Mouse (Mus musculus) limb, embryonic 11.5 days (tissue): ENCODE results near the gene Ntm. TPM values are rescaled to one million over a fixed set of nuclear protein-coding genes. Genes with fewer than 3 reads are reported as not detected.

Source experiments
- ATAC-seq: fragments of 200-750 bp; cut with Nextera tagmentation; 2 replicates; pipeline ENCODE4 v1.8.0; 2017; ENCODE audit warnings: low read depth; ENCODE audit not compliant: insufficient number of reproducible peaks, low FRiP score, low TSS enrichment
- DNase-seq: peaks from one replicate; pipeline ENCODE4 v3.0.0-alpha.2; 2015; ENCODE audit warnings: low spot score
- H3K27ac ChIP-seq: fragments of 300-500 bp; sonication (generic); replicated peaks from 2 replicates; pipeline ENCODE4 v1.5.1; 2014; ENCODE audit warnings: low read depth, mild to moderate bottlenecking, low read length
- H3K27me3 ChIP-seq: fragments of 300-500 bp; sonication (generic); 2 replicates; pipeline ENCODE4 v1.6.1; 2014; ENCODE audit warnings: mild to moderate bottlenecking, low read length, mixed read lengths; ENCODE audit not compliant: control insufficient read depth, insufficient read depth
- H3K36me3 ChIP-seq: fragments of 300-500 bp; sonication (generic); 2 replicates; pipeline ENCODE4 v1.6.1; 2014; ENCODE audit warnings: mild to moderate bottlenecking, low read length, moderate library complexity, mixed read lengths; ENCODE audit not compliant: control insufficient read depth, insufficient read depth
- H3K4me1 ChIP-seq: fragments of 300-500 bp; sonication (generic); 2 replicates; pipeline ENCODE4 v1.6.1; 2014; ENCODE audit warnings: low read length, mixed read lengths; ENCODE audit not compliant: control insufficient read depth, insufficient read depth
- H3K4me2 ChIP-seq: fragments of 300-500 bp; sonication (generic); 2 replicates; pipeline ENCODE4 v1.6.1; 2014; ENCODE audit warnings: low read depth, mild to moderate bottlenecking, moderate library complexity; ENCODE audit not compliant: severe bottlenecking
- H3K4me3 ChIP-seq: fragments of 300-500 bp; sonication (generic); 2 replicates; pipeline ENCODE4 v1.5.1; 2014; ENCODE audit warnings: low read depth, low read length
- H3K9ac ChIP-seq: fragments of 300-500 bp; sonication (generic); 2 replicates; pipeline ENCODE4 v1.6.1; 2014; ENCODE audit warnings: mild to moderate bottlenecking, low read length
- H3K9me3 ChIP-seq: fragments of 300-500 bp; sonication (generic); 2 replicates; pipeline ENCODE4 v1.6.1; 2016; ENCODE audit warnings: low read length; ENCODE audit not compliant: control insufficient read depth
- WGBS: fragments of 180-500 bp; shearing (Covaris S2); extraction: QIAGEN DNeasy Blood & Tissue Kit; methylation state at CpG from one replicate; pipeline ENCODE4 v1.1.7; 2014; 5-methylcytosine and 5-hydroxymethylcytosine counted together
- polyA plus RNA-seq: library from polyadenylated mRNA; unstranded; fragments of >200 nt; fragmentation: Nextera tagmentation; extraction: Ambion mirVana; gene quantifications from 2 replicates; pipeline ENCODE4 v1.2.1, GENCODE M21; 2014

The Ntm gene
- 16.2 and 17.5 TPM in 2 replicates for polyA plus RNA-seq

DNA sequence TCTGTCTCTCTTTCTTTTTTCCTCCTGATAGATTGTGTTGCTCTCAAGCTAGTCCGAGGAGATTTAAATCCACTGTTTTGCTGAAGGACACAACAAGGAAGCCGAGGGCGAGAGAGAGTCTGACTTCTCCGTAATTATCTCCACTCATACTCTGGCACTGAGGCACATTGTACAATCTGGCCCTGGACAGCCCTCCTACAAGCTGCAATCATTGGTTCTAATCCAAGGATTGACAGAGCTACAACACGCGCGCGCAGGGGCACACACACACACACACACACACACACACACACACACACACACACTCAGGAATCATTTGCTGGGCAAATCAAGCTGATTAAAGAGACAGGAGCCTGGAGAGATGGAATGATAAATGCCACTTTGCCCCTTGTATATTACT lies at the start of gene Ntm:
TSS of gene Ntm (minus strand) at position 164 of the 400 bp plus-strand sequence.
- Histone ChIP-seq H3K9me3 (no peaks in the 10 kb centered on the region), H3K36me3 (no peaks in the 10 kb centered on the region), H3K9ac (no peak within 1 kb of the TSS), H3K4me2 (peak within 1 kb of the TSS; percentile 61), H3K27ac (no peak within 1 kb of the TSS), H3K4me3 (peak within 1 kb of the TSS; percentile 29), H3K27me3 (peaks cover 15% of the 10 kb centered on the region), H3K4me1 (0 out of 2 replicates have a peak, but pooled peaks cover 6% of the 10 kb centered on the region)
- ATAC-seq (no peak), DNase-seq (no peak)
- WGBS, result 40% methylated on average over 8 of the region's 8 CpGs

DNA sequence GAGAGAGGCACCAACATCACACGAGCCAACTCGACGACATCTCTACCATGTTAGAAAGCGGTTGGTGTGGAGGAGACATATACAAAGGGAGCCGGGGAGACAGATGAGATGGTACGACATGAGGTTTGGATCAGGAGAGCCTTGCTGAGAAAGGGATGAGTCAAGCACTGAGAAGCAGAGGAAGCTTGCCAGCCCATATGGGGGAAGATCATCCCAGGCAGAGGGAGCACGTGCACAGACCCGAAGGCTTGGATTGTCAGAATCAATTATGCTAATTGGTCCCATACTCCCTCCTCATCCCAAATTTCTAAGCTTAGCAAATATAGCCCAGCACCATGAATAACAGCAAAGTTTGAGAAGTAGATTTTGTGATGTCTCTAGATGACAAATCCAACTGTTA lies 42.8 kb upstream of the Ntm start:
- Histone ChIP-seq H3K9ac (no peak overlapping the region), H3K4me1 (no peaks in the 10 kb centered on the region), H3K27ac (no peak overlapping the region), H3K9me3 (no peaks in the 10 kb centered on the region), H3K4me3 (no peak overlapping the region), H3K4me2 (no peak overlapping the region), H3K36me3 (no peaks in the 10 kb centered on the region), H3K27me3 (no peaks in the 10 kb centered on the region)
- DNase-seq (no peak), ATAC-seq (no peak)
- 71% methylated on average over 8 of the region's 8 CpGs for WGBS

DNA sequence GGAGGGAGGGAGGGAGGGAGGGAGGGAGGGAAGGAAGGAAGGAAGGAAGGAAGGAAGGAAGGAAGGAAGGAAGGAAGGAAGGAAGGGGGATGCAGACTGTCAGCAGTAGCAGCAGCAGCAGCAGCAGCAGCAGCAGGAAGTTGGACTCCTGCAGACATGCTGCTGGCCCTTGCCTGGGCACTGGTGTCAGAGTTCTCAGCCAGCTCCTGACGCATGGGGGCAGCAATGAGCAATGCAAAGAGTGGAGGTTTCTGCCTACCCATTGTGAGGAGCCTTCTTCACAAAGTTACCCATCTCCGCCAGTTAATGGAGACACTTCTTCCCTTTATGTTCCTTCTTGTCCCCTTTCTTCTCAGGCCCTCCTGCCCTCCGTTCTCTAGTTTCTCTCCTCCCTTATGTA lies 40.7 kb upstream of the Ntm start:
- H3K27ac ChIP-seq, result no peak overlapping the region
- H3K4me3 ChIP-seq, result no peak overlapping the region
- ATAC-seq, result no peak
- H3K9ac ChIP-seq, result no peak overlapping the region
- H3K4me1 ChIP-seq, result no peaks in the 10 kb centered on the region
- no peaks in the 10 kb centered on the region for H3K36me3 ChIP-seq
- 24% methylated on average over 3 of the region's 3 CpGs for WGBS
- H3K27me3 ChIP-seq, result no peaks in the 10 kb centered on the region
- H3K9me3 ChIP-seq, result no peaks in the 10 kb centered on the region
- DNase-seq, result peak; percentile 87
- no peak overlapping the region for H3K4me2 ChIP-seq

DNA sequence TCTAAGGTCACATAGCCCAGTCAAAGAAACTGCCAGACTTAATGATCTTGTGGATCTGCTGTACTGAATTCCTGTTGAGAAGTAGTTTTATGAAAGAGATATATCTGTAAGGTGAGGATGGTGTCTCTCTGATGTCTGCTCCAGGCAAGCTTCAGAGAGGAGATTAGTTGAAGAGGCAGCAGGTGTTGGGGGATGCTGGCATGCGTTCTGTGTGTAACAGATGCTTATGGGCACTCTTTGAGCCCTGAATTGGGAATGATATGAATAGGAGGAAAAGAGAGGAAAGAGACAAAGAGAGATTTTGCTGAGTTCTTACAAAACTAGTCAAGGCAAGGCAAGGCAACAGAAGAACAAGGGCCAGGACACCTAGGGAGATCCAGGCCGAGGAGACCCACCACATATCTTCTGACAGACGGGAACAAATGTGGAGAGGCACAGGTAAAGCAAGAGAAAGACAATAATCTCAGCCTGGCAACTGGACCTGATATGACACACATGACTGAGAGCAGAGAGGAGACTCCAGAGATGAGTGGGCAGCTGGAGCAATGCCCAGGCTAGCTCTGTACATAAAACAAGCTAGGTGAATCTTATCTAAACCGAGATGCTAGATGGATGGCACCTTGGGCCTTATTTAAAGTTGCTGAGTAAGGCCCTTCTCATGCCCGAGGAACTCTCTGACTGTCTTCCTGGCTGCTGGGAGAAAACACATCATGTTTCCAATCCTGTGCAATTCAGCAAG lies 18.4 kb upstream of the Ntm start:
- no peak overlapping the region for H3K4me2 ChIP-seq
- H3K9me3 ChIP-seq, result no peaks in the 10 kb centered on the region
- H3K27ac ChIP-seq, result no peak overlapping the region
- H3K4me1 ChIP-seq, result no peaks in the 10 kb centered on the region
- 78% methylated on average over 5 of the region's 5 CpGs for WGBS
- no peaks in the 10 kb centered on the region for H3K27me3 ChIP-seq
- no peak for ATAC-seq
- no peak overlapping the region for H3K4me3 ChIP-seq
- H3K36me3 ChIP-seq, result no peaks in the 10 kb centered on the region
- H3K9ac ChIP-seq, result no peak overlapping the region
- no peak for DNase-seq

DNA sequence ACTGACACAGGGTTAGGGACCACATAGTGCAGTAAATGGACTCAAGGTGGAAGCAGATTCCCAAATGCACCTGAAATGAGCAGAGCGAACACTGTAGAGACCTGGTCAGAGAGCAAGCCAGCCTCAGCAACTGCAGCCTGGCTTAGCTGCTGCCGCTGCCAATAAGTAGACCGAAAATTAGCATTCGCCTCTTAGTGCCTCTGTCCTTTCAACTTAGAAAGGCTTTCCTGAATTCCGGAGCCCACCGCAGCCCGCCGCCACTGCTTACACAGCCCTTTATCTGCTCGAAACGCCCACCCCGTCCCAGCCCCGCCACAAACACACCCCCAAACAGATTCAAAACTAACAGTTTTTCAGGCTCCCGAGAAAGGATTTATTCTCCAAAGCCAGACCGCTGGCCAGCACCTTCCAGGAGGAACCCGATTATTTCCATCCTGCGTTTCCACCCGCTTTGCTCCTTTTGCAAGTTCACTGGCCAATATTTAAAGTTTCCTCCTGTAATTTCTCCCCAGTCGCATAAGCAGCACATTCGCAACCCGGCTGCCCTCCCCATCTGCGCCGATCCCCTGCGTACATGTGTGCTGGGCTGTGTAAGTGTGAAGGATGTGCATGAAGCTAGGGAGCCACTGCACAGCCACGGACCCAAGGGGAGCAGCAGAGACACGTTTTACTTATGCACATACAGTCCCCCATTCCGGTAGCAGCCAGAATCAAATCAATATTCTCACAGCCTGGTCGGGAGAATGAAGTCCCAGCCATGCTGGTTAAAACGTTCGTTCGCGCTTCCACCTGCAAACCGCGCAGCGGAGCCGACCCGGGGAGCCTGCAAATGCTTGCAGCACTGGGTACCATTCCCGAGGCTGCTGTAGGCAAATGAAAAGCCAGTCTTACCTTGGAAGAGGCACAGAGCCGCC lies 730 bp downstream of the Ntm start:
- peak; percentile 65 for DNase-seq
- H3K27me3 ChIP-seq, result peaks cover 15% of the 10 kb centered on the region
- WGBS, result 2% methylated on average over 38 of the region's 38 CpGs
- peak overlapping the region; percentile 29 for H3K4me3 ChIP-seq
- peak overlapping the region; percentile 61 for H3K4me2 ChIP-seq
- no peaks in the 10 kb centered on the region for H3K9me3 ChIP-seq
- ATAC-seq, result no peak
- H3K4me1 ChIP-seq, result 0 out of 2 replicates have a peak, but pooled peaks cover 8% of the 10 kb centered on the region
- H3K27ac ChIP-seq, result no peak overlapping the region
- no peaks in the 10 kb centered on the region for H3K36me3 ChIP-seq
- H3K9ac ChIP-seq, result no peak overlapping the region

DNA sequence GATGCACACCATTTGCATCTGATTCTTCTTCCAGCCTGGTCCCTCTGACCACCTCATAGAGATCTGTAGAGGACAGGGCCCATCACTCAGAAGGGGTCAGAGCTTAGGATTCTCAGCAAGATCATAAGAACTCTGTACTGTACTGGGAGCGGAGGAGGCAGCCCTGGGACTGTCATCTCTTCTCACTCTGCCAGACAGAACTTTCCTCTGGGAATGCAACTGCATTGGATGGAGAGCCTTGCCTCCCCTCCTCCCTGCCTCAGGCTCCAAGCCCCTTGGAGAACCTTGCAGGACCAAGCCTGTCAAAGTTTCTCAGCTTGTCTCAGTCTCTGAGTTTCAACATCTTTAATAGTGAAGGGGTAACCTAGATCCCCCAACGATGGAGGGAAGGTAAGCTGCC lies 1.4 kb downstream of the Ntm start:
- no peak overlapping the region for H3K27ac ChIP-seq
- ATAC-seq, result no peak
- H3K27me3 ChIP-seq, result peaks cover 15% of the 10 kb centered on the region
- H3K9me3 ChIP-seq, result no peaks in the 10 kb centered on the region
- peak overlapping the region; percentile 29; the same call in 1 of the 2 replicates for H3K4me3 ChIP-seq
- no peak for DNase-seq
- no peaks in the 10 kb centered on the region for H3K36me3 ChIP-seq
- peak overlapping the region; percentile 61 for H3K4me2 ChIP-seq
- 0 out of 2 replicates have a peak, but pooled peaks cover 8% of the 10 kb centered on the region for H3K4me1 ChIP-seq
- WGBS, result 57% methylated on average over 2 of the region's 2 CpGs
- H3K9ac ChIP-seq, result no peak overlapping the region

DNA sequence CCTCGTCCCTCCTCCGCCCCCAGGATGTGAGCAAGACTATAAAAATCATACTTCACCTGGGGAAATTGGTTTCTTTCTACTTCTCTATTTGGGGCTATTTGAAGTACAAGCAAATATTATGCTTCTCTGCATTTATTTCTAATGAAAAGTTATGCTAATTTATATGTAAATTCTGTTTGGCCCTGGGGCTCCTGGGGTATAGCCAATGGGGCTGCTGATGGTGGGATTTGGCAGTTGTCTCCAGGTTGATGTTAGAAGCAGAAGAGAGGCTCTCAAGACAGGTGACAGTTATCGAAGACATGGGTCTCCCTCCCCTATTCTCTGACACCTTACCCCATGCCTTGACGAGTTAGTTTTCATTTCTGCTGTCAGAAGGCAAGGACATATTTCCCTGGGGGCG lies 2.2 kb downstream of the Ntm start:
- H3K4me1 ChIP-seq, result 0 out of 2 replicates have a peak, but pooled peaks cover 8% of the 10 kb centered on the region
- H3K4me2 ChIP-seq, result no peak overlapping the region
- no peaks in the 10 kb centered on the region for H3K36me3 ChIP-seq
- H3K27me3 ChIP-seq, result peaks cover 15% of the 10 kb centered on the region
- WGBS, result 71% methylated on average over 5 of the region's 5 CpGs
- H3K9ac ChIP-seq, result no peak overlapping the region
- no peak overlapping the region for H3K4me3 ChIP-seq
- DNase-seq, result no peak
- ATAC-seq, result no peak
- no peak overlapping the region for H3K27ac ChIP-seq
- H3K9me3 ChIP-seq, result no peaks in the 10 kb centered on the region

DNA sequence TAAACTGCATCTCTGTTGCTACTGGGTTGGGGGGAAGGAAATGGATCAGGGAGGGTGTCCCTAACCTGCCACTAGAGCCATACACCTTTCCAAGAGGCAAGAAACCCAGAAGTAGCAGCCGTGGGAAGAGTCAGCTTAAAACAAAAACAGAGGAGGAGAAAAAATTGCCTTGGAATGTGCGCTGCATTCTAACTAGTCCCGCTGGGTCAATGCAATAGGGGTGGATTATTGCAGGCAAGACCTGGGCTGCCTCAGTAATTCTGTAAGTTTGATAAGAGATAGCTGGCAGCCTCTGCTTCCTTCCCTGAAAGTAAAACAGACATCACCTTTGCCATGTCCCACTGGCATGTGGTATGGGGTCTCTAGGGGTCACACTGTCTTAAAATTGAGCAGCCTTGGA lies 2.7 kb downstream of the Ntm start:
- WGBS, result 50% methylated on average over 3 of the region's 3 CpGs

More for the DNA sequence above, 2.7 kb downstream of the Ntm start:
- no peaks in the 10 kb centered on the region for H3K36me3 ChIP-seq
- no peak overlapping the region for H3K4me2 ChIP-seq
- no peak for ATAC-seq
- 0 out of 2 replicates have a peak, but pooled peaks cover 8% of the 10 kb centered on the region for H3K4me1 ChIP-seq
- H3K9ac ChIP-seq, result no peak overlapping the region
- no peak overlapping the region for H3K4me3 ChIP-seq
- peaks cover 15% of the 10 kb centered on the region for H3K27me3 ChIP-seq
- DNase-seq, result no peak
- no peaks in the 10 kb centered on the region for H3K9me3 ChIP-seq
- no peak overlapping the region for H3K27ac ChIP-seq
